Mouse (Mus musculus): ENCODE results near the gene Flt3l.

- TF ChIP-seq CTCF (IDR thresholded peaks at IDR 0.05; ENCODE audit: low read depth) = no peak
- TF ChIP-seq EP300 (IDR thresholded peaks at IDR 0.05; ENCODE audit: low read depth) = no peak
Observed at GRCm38 (mm10) chr7:45103652-45104180, 32.5 kb downstream of the Flt3l start, which contains the start of gene Fcgrt.

Data from liver, postnatal 0 days (tissue).